Mouse (Mus musculus): ENCODE results near the gene Atg7. TPM values are rescaled to one million over a fixed set of nuclear protein-coding genes. Genes with fewer than 3 reads are reported as not detected.

Gene Atg7
- total RNA-seq, 2 experiments from 2014 or later: 23.3 to 28.4 TPM

GRCm38 (mm10) chr6:114736355-114736754 lies 93.5 kb downstream of the Atg7 start:
- no peak for DNase-seq

GRCm38 (mm10) chr6:114737181-114737580 lies 94.3 kb downstream of the Atg7 start:
- no peak for DNase-seq

- DNase-seq: no peak
Measured at GRCm38 (mm10) chr6:114737931-114738759, 95.2 kb downstream of the Atg7 start.

- DNase-seq: no peak
Measured at GRCm38 (mm10) chr6:114738760-114739112, 95.8 kb downstream of the Atg7 start.

- DNase-seq: no peak
Measured at GRCm38 (mm10) chr6:114742209-114743003, 99.5 kb downstream of the Atg7 start.

GRCm38 (mm10) chr6:114743126-114743525 lies 100.2 kb downstream of the Atg7 start:
- no peak for DNase-seq

GRCm38 (mm10) chr6:114743845-114744244 lies 100.9 kb downstream of the Atg7 start:
- DNase-seq: no peak

- no peak for DNase-seq
Measured at GRCm38 (mm10) chr6:114746439-114746974, 103.6 kb downstream of the Atg7 start.

- DNase-seq: no peak
Measured at GRCm38 (mm10) chr6:114748419-114748818, 105.5 kb downstream of the Atg7 start.

GRCm38 (mm10) chr6:114748882-114749281 lies 106.0 kb downstream of the Atg7 start:
- no peak for DNase-seq

GRCm38 (mm10) chr6:114758795-114759194 lies 115.9 kb downstream of the Atg7 start:
- no peak for DNase-seq

GRCm38 (mm10) chr6:114766314-114766713 lies 123.4 kb downstream of the Atg7 start:
- no peak for DNase-seq

- DNase-seq: no peak
Measured at GRCm38 (mm10) chr6:114767710-114768109, 124.8 kb downstream of the Atg7 start.

GRCm38 (mm10) chr6:114770337-114770736 lies 127.4 kb downstream of the Atg7 start:
- no peak for DNase-seq

GRCm38 (mm10) chr6:114771502-114771901 lies 128.6 kb downstream of the Atg7 start:
- no peak for DNase-seq

- DNase-seq: no peak
Measured at GRCm38 (mm10) chr6:114775210-114775609, 132.3 kb downstream of the Atg7 start.

- DNase-seq: no peak
Measured at GRCm38 (mm10) chr6:114777872-114778271, 135.0 kb downstream of the Atg7 start.

- DNase-seq: no peak
Measured at GRCm38 (mm10) chr6:114778650-114779049, 135.8 kb downstream of the Atg7 start.

GRCm38 (mm10) chr6:114780583-114780982 lies 137.7 kb downstream of the Atg7 start:
- DNase-seq: no peak

- peak in 1 of 2 experiments; percentile 27 for DNase-seq
Measured at GRCm38 (mm10) chr6:114781415-114782240, 138.7 kb downstream of the Atg7 start.

- DNase-seq: no peak
Measured at GRCm38 (mm10) chr6:114782486-114782885, 139.6 kb downstream of the Atg7 start.

GRCm38 (mm10) chr6:114786461-114786860 lies 143.6 kb downstream of the Atg7 start:
- DNase-seq: no peak
